Mouse (Mus musculus): ENCODE results near the gene Bbs1.
A peak's percentile ranks its signal among the peaks of the same experiment; 100 is the strongest.

DNA sequence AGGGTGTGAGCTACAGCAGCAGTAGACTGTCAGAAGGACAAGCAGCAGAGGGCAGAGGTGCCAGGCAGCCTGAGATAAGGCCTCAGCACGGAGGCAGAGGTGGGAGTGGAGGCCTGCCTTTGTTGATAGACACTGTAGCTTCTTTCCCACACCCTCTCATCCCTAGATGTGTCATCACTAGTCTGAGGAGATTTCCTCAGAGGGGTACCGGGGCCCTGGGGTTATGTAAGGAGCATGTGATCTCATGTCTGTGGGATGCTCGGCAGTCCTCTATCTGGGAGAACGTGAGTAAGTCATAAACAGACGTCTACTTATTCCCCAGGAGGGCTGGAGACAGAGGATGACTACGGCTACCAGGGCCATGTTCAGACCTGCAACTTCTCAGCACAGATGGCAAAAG, 47.3 kb downstream of the Bbs1 start:
- no peak for TF ChIP-seq CTCF (IDR thresholded peaks at IDR 0.05 in 2 of 3, conservative IDR thresholded peaks at IDR 0.05 in 1 of 3; ENCODE audit: control insufficient read depth in 1 of 3, insufficient read depth in 1 of 3, low read depth in 2 of 3, low read length in 3 of 3, poor library complexity in 1 of 3, severe bottlenecking in 1 of 3)
- TF ChIP-seq UBTF (IDR thresholded peaks at IDR 0.05; ENCODE audit: borderline replicate concordance, insufficient read depth, low read depth, low read length) = no peak
- no peak for TF ChIP-seq ZMIZ1 (IDR thresholded peaks at IDR 0.05; ENCODE audit: low read depth, low read length)
- TF ChIP-seq ELF1 (IDR thresholded peaks at IDR 0.05; ENCODE audit: low read depth, low read length) = no peak
- TF ChIP-seq HCFC1 (IDR thresholded peaks at IDR 0.05; ENCODE audit: low read depth, low read length) = no peak
- no peak for TF ChIP-seq MAX (IDR thresholded peaks at IDR 0.05; ENCODE audit: low read length)
- TF ChIP-seq BHLHE40 (IDR thresholded peaks at IDR 0.05; ENCODE audit: borderline replicate concordance, low read depth, low read length) = no peak
- 0 out of 4 replicates have a peak, but pooled peaks of 1 of the 2 experiments have one; percentile 30 for TF ChIP-seq EP300 (IDR thresholded peaks at IDR 0.05; ENCODE audit: low read depth in 1 of 2, low read length in 2 of 2)
- TF ChIP-seq POLR2A (IDR thresholded peaks at IDR 0.05; ENCODE audit: control insufficient read depth in 1 of 2, insufficient read depth in 1 of 2, low read depth in 1 of 2, low read length in 2 of 2, poor library complexity in 1 of 2) = no peak
- TF ChIP-seq RCOR1 (IDR thresholded peaks at IDR 0.05; ENCODE audit: low read depth, low read length) = no peak
- TF ChIP-seq SMC3 (IDR thresholded peaks at IDR 0.05; ENCODE audit: low read depth, low read length) = no peak
